Mouse (Mus musculus): ENCODE results near the gene Pde4d. TPM values are rescaled to one million over a fixed set of nuclear protein-coding genes. Genes with fewer than 3 reads are reported as not detected.
A peak's percentile ranks its signal among the peaks of the same experiment; 100 is the strongest.

Gene Pde4d
- polyA plus RNA-seq, 1 experiment from 2014 or later, result 8.7 TPM

GRCm38 (mm10) chr13:109829444-109829843, 1379.7 kb downstream of the Pde4d start:
- no peaks in the 10 kb centered on the region for H3K9me3 ChIP-seq (ENCODE audit: control insufficient read depth, low read length)
- H3K27ac ChIP-seq (ENCODE audit: low read depth, low read length), result no peak overlapping the region
- no peak for DNase-seq (ENCODE audit: low spot score, missing footprints)
- no peak overlapping the region for H3K4me2 ChIP-seq
- peaks cover 4% of the 10 kb centered on the region for H3K4me1 ChIP-seq (ENCODE audit: control insufficient read depth, insufficient read depth, low read length)
- no peak for ATAC-seq (ENCODE audit: low FRiP score)
- no peak overlapping the region for H3K9ac ChIP-seq (ENCODE audit: low read length)
- no peaks in the 10 kb centered on the region for H3K36me3 ChIP-seq (ENCODE audit: control insufficient read depth, insufficient read depth, low read length)
- H3K27me3 ChIP-seq (ENCODE audit: control insufficient read depth, insufficient read depth, low read length), result no peaks in the 10 kb centered on the region
- WGBS, result 87% methylated on average over 3 of the region's 3 CpGs
- no peak overlapping the region for H3K4me3 ChIP-seq (ENCODE audit: low read depth, low read length)

GRCm38 (mm10) chr13:109834935-109835334, 1385.2 kb downstream of the Pde4d start:
- no peaks in the 10 kb centered on the region for H3K4me1 ChIP-seq (ENCODE audit: control insufficient read depth, insufficient read depth, low read length)
- no peak overlapping the region for H3K27ac ChIP-seq (ENCODE audit: low read depth, low read length)
- DNase-seq (ENCODE audit: low spot score, missing footprints) (no peak), ATAC-seq (ENCODE audit: low FRiP score) (no peak)
- H3K36me3 ChIP-seq (ENCODE audit: control insufficient read depth, insufficient read depth, low read length), result no peaks in the 10 kb centered on the region
- no peaks in the 10 kb centered on the region for H3K9me3 ChIP-seq (ENCODE audit: control insufficient read depth, low read length)
- H3K4me3 ChIP-seq (ENCODE audit: low read depth, low read length), result no peak overlapping the region
- no peak overlapping the region for H3K4me2 ChIP-seq
- 88% methylated on average over 3 of the region's 3 CpGs for WGBS
- H3K27me3 ChIP-seq (ENCODE audit: control insufficient read depth, insufficient read depth, low read length), result no peaks in the 10 kb centered on the region
- no peak overlapping the region for H3K9ac ChIP-seq (ENCODE audit: low read length)

GRCm38 (mm10) chr13:109837453-109837852, 1387.7 kb downstream of the Pde4d start:
- H3K27me3 ChIP-seq (ENCODE audit: control insufficient read depth, insufficient read depth, low read length), result no peaks in the 10 kb centered on the region
- no peak overlapping the region for H3K4me2 ChIP-seq
- no peaks in the 10 kb centered on the region for H3K9me3 ChIP-seq (ENCODE audit: control insufficient read depth, low read length)
- WGBS, result 95% methylated on average over 11 of the region's 11 CpGs
- H3K9ac ChIP-seq (ENCODE audit: low read length), result no peak overlapping the region
- no peak overlapping the region for H3K27ac ChIP-seq (ENCODE audit: low read depth, low read length)
- no peaks in the 10 kb centered on the region for H3K4me1 ChIP-seq (ENCODE audit: control insufficient read depth, insufficient read depth, low read length)
- DNase-seq (ENCODE audit: low spot score, missing footprints) (no peak), ATAC-seq (ENCODE audit: low FRiP score) (no peak)
- no peak overlapping the region for H3K4me3 ChIP-seq (ENCODE audit: low read depth, low read length)
- H3K36me3 ChIP-seq (ENCODE audit: control insufficient read depth, insufficient read depth, low read length), result no peaks in the 10 kb centered on the region

GRCm38 (mm10) chr13:109837921-109838320, 1388.2 kb downstream of the Pde4d start:
- ATAC-seq (ENCODE audit: low FRiP score), result no peak
- Histone ChIP-seq H3K9ac (ENCODE audit: low read length) (no peak overlapping the region), H3K27me3 (ENCODE audit: control insufficient read depth, insufficient read depth, low read length) (no peaks in the 10 kb centered on the region)

GRCm38 (mm10) chr13:109840251-109840650, 1390.5 kb downstream of the Pde4d start:
- 14% methylated on average over 2 of the region's 2 CpGs for WGBS
- H3K27me3 ChIP-seq (ENCODE audit: control insufficient read depth, insufficient read depth, low read length), result no peaks in the 10 kb centered on the region
- no peaks in the 10 kb centered on the region for H3K4me1 ChIP-seq (ENCODE audit: control insufficient read depth, insufficient read depth, low read length)
- no peak overlapping the region for H3K4me2 ChIP-seq
- ATAC-seq (ENCODE audit: low FRiP score) (0 out of 2 replicates have a peak, but pooled peaks have one; percentile 19), DNase-seq (ENCODE audit: low spot score, missing footprints) (no peak)
- H3K27ac ChIP-seq (ENCODE audit: low read depth, low read length), result no peak overlapping the region
- no peaks in the 10 kb centered on the region for H3K36me3 ChIP-seq (ENCODE audit: control insufficient read depth, insufficient read depth, low read length)
- H3K9ac ChIP-seq (ENCODE audit: low read length), result no peak overlapping the region
- no peak overlapping the region for H3K4me3 ChIP-seq (ENCODE audit: low read depth, low read length)
- no peaks in the 10 kb centered on the region for H3K9me3 ChIP-seq (ENCODE audit: control insufficient read depth, low read length)

More at GRCm38 (mm10) chr13:109837921-109838320, 1388.2 kb downstream of the Pde4d start:
- DNase-seq (ENCODE audit: low spot score, missing footprints), result no peak
- Histone ChIP-seq H3K27ac (ENCODE audit: low read depth, low read length) (no peak overlapping the region), H3K9me3 (ENCODE audit: control insufficient read depth, low read length) (no peaks in the 10 kb centered on the region), H3K4me3 (ENCODE audit: low read depth, low read length) (no peak overlapping the region), H3K4me1 (ENCODE audit: control insufficient read depth, insufficient read depth, low read length) (no peaks in the 10 kb centered on the region), H3K36me3 (ENCODE audit: control insufficient read depth, insufficient read depth, low read length) (no peaks in the 10 kb centered on the region), H3K4me2 (no peak overlapping the region)
- WGBS, result 89% methylated on average over 7 of the region's 7 CpGs

- 88% methylated on average over 2 of the region's 2 CpGs for WGBS
- Histone ChIP-seq H3K27ac (ENCODE audit: low read depth, low read length) (no peak overlapping the region), H3K4me3 (ENCODE audit: low read depth, low read length) (no peak overlapping the region), H3K9ac (ENCODE audit: low read length) (no peak overlapping the region), H3K4me1 (ENCODE audit: control insufficient read depth, insufficient read depth, low read length) (no peaks in the 10 kb centered on the region), H3K4me2 (no peak overlapping the region), H3K9me3 (ENCODE audit: control insufficient read depth, low read length) (no peaks in the 10 kb centered on the region), H3K27me3 (ENCODE audit: control insufficient read depth, insufficient read depth, low read length) (no peaks in the 10 kb centered on the region), H3K36me3 (ENCODE audit: control insufficient read depth, insufficient read depth, low read length) (no peaks in the 10 kb centered on the region)
- ATAC-seq (ENCODE audit: low FRiP score) (no peak), DNase-seq (ENCODE audit: low spot score, missing footprints) (no peak)
Observed at GRCm38 (mm10) chr13:109841140-109841822, 1391.5 kb downstream of the Pde4d start.

GRCm38 (mm10) chr13:109842982-109843381, 1393.2 kb downstream of the Pde4d start:
- no peak overlapping the region for H3K4me3 ChIP-seq (ENCODE audit: low read depth, low read length)
- 95% methylated on average over 2 of the region's 2 CpGs for WGBS
- H3K4me1 ChIP-seq (ENCODE audit: control insufficient read depth, insufficient read depth, low read length), result no peaks in the 10 kb centered on the region
- no peak overlapping the region for H3K27ac ChIP-seq (ENCODE audit: low read depth, low read length)
- no peaks in the 10 kb centered on the region for H3K36me3 ChIP-seq (ENCODE audit: control insufficient read depth, insufficient read depth, low read length)
- no peak overlapping the region for H3K9ac ChIP-seq (ENCODE audit: low read length)
- DNase-seq (ENCODE audit: low spot score, missing footprints), result no peak
- no peak overlapping the region for H3K4me2 ChIP-seq
- ATAC-seq (ENCODE audit: low FRiP score), result no peak
- H3K9me3 ChIP-seq (ENCODE audit: control insufficient read depth, low read length), result no peaks in the 10 kb centered on the region
- H3K27me3 ChIP-seq (ENCODE audit: control insufficient read depth, insufficient read depth, low read length), result no peaks in the 10 kb centered on the region

GRCm38 (mm10) chr13:109844828-109845227, 1395.1 kb downstream of the Pde4d start:
- H3K27ac ChIP-seq (ENCODE audit: low read depth, low read length), result no peak overlapping the region
- DNase-seq (ENCODE audit: low spot score, missing footprints) (no peak), ATAC-seq (ENCODE audit: low FRiP score) (no peak)
- no peak overlapping the region for H3K9ac ChIP-seq (ENCODE audit: low read length)
- no peaks in the 10 kb centered on the region for H3K9me3 ChIP-seq (ENCODE audit: control insufficient read depth, low read length)
- no peaks in the 10 kb centered on the region for H3K4me1 ChIP-seq (ENCODE audit: control insufficient read depth, insufficient read depth, low read length)
- no peak overlapping the region for H3K4me2 ChIP-seq
- no peaks in the 10 kb centered on the region for H3K27me3 ChIP-seq (ENCODE audit: control insufficient read depth, insufficient read depth, low read length)
- H3K4me3 ChIP-seq (ENCODE audit: low read depth, low read length), result no peak overlapping the region
- no peaks in the 10 kb centered on the region for H3K36me3 ChIP-seq (ENCODE audit: control insufficient read depth, insufficient read depth, low read length)
- WGBS, result 92% methylated on average over 6 of the region's 6 CpGs

- WGBS, result 67% methylated on average over 1 of the region's 1 CpGs
- H3K4me1 ChIP-seq (ENCODE audit: control insufficient read depth, insufficient read depth, low read length), result no peaks in the 10 kb centered on the region
- no peaks in the 10 kb centered on the region for H3K36me3 ChIP-seq (ENCODE audit: control insufficient read depth, insufficient read depth, low read length)
- H3K4me2 ChIP-seq, result no peak overlapping the region
- H3K9me3 ChIP-seq (ENCODE audit: control insufficient read depth, low read length), result no peaks in the 10 kb centered on the region
- no peak overlapping the region for H3K4me3 ChIP-seq (ENCODE audit: low read depth, low read length)
- no peak overlapping the region for H3K9ac ChIP-seq (ENCODE audit: low read length)
- H3K27me3 ChIP-seq (ENCODE audit: control insufficient read depth, insufficient read depth, low read length), result no peaks in the 10 kb centered on the region
- H3K27ac ChIP-seq (ENCODE audit: low read depth, low read length), result no peak overlapping the region
- ATAC-seq (ENCODE audit: low FRiP score) (no peak), DNase-seq (ENCODE audit: low spot score, missing footprints) (no peak)
Observed at GRCm38 (mm10) chr13:109863826-109864225, 1414.1 kb downstream of the Pde4d start.

All from midbrain, embryonic 11.5 days (tissue).